Mouse (Mus musculus) heart, embryonic 11.5 days (tissue): ENCODE measurements around the gene Bcas3. TPM values are rescaled to one million over a fixed set of nuclear protein-coding genes. Genes with fewer than 3 reads are reported as not detected.
A peak's percentile ranks its signal among the peaks of the same experiment; 100 is the strongest.
"Not testable (repeated sequence)": the region's sequence is repeated elsewhere in the genome, so short reads cannot be mapped to it uniquely, and the experiment has no call there.

Experiments used
- ATAC-seq: fragments of 200-750 bp; cut with Nextera tagmentation; replicated peaks from 2 replicates; pipeline ENCODE4 v1.8.0; 2017; ENCODE audit warnings: moderate library complexity; ENCODE audit not compliant: insufficient number of reproducible peaks, low FRiP score, low TSS enrichment
- H3K27ac ChIP-seq: fragments of 300-500 bp; sonication (generic); 2 replicates; pipeline ENCODE4 v1.5.1; 2014; ENCODE audit warnings: mild to moderate bottlenecking, low read depth, low read length
- H3K27me3 ChIP-seq: fragments of 300-500 bp; sonication (generic); 2 replicates; pipeline ENCODE4 v1.6.1; 2014; ENCODE audit warnings: mild to moderate bottlenecking, low read length, mixed read lengths; ENCODE audit not compliant: control insufficient read depth, insufficient read depth
- H3K36me3 ChIP-seq: fragments of 300-500 bp; sonication (generic); 2 replicates; pipeline ENCODE4 v1.6.1; 2014; ENCODE audit warnings: mild to moderate bottlenecking, low read length, moderate library complexity, mixed read lengths; ENCODE audit not compliant: control insufficient read depth, insufficient read depth
- H3K4me1 ChIP-seq: fragments of 300-500 bp; sonication (generic); 2 replicates; pipeline ENCODE4 v1.6.1; 2014; ENCODE audit warnings: low read length; ENCODE audit not compliant: control insufficient read depth, insufficient read depth
- H3K4me2 ChIP-seq: fragments of 300-500 bp; sonication (generic); 2 replicates; pipeline ENCODE4 v1.6.1; 2014; ENCODE audit warnings: mild to moderate bottlenecking, moderate library complexity
- H3K4me3 ChIP-seq: fragments of 300-500 bp; sonication (generic); 2 replicates; pipeline ENCODE4 v1.5.1; 2014; ENCODE audit warnings: low read depth, low read length
- H3K9ac ChIP-seq: fragments of 300-500 bp; sonication (generic); 2 replicates; pipeline ENCODE4 v1.6.1; 2014; ENCODE audit warnings: mild to moderate bottlenecking, low read depth, low read length, moderate library complexity
- H3K9me3 ChIP-seq: fragments of 300-500 bp; sonication (generic); replicated peaks from 2 replicates; pipeline ENCODE4 v1.6.1; 2016; ENCODE audit warnings: low read length; ENCODE audit not compliant: control insufficient read depth
- WGBS: fragments of 180-500 bp; shearing (Covaris S2); extraction: QIAGEN DNeasy Blood & Tissue Kit; methylation state at CpG from one replicate; pipeline ENCODE4 v1.1.7; 2014; ENCODE audit not compliant: insufficient replicate concordance; 5-methylcytosine and 5-hydroxymethylcytosine counted together
- polyA plus RNA-seq: library from polyadenylated mRNA; unstranded; fragments of >200 nt; fragmentation: Nextera tagmentation; extraction: Ambion mirVana; gene quantifications from 2 replicates; pipeline ENCODE4 v1.2.1, GENCODE M21; 2014

Gene Bcas3
- polyA plus RNA-seq, 1 experiment from 2014 or later = 22.8 TPM

DNA sequence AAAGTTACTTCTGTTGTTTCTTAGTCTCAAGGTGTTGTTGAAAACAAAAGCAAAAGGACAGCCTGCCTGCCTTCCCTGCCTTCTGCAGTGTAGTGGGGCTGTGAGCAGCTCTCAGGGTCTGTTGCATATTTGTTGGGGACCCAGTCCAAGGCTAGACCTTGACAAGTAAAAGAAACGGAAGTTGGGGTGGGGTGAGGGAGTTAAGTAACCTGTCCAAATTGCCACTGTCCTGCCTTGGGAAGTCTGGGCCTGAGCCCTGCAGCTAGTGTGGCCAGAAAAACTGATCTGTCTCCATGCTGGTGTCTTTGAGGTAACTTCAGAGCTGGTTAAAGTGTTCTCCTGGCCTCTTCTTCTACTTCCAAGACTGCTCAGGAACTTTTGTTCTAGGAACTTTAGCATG, 354.5 kb downstream of the Bcas3 start:
- Histone ChIP-seq H3K9ac (no peak overlapping the region), H3K27me3 (0 out of 2 replicates have a peak, but pooled peaks cover 2% of the 10 kb centered on the region), H3K36me3 (no peaks in the 10 kb centered on the region), H3K4me2 (no peak overlapping the region), H3K27ac (no peak overlapping the region), H3K9me3 (no peaks in the 10 kb centered on the region), H3K4me3 (no peak overlapping the region), H3K4me1 (no peaks in the 10 kb centered on the region)
- WGBS = 79% methylated on average over 1 of the region's 1 CpGs
- no peak for ATAC-seq

DNA sequence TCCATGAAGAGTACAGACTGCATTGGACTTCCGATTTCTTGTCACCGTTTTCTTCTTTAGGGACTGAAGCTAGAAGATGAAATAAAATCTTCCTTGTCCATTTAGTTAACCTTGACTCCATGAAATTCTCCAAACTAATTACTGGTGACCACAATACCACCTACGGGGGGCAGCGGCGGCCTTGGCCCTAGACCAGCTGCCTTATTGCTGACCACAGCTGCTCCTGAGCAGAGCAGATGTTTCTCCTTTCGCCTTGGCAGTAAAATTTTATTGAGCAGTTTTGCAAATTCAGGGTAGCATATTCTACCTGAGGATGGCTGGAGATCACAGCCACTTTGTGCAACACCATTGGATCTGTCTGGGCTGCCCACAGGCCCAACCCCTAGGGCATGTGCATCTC, 356.2 kb downstream of the Bcas3 start:
- Histone ChIP-seq H3K4me1 (peaks cover 8% of the 10 kb centered on the region), H3K27ac (no peak overlapping the region), H3K9ac (no peak overlapping the region), H3K4me2 (no peak overlapping the region), H3K4me3 (no peak overlapping the region), H3K36me3 (no peaks in the 10 kb centered on the region), H3K27me3 (0 out of 2 replicates have a peak, but pooled peaks cover 2% of the 10 kb centered on the region), H3K9me3 (no peaks in the 10 kb centered on the region)
- no peak for ATAC-seq
- WGBS = 79% methylated on average over 6 of the region's 6 CpGs

DNA sequence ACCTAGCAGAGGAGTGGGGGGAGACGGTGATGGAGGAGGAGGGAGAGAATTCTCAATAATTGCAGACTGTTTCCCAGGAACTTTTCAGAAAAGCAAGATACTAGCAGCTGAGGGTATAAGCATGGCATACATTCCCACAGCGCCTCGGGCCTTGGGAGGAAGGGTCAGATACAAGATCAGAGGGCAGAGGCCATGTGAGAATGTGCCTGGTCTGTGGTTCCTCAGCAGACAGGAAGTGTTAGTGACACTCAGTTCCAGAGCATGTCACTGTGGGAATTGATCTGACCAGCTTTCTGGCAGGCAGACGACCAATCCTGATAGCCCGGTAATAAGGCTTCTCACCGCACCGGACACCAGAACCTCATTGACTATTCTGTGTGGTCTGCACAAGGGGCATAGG, 357.2 kb downstream of the Bcas3 start:
- Histone ChIP-seq H3K36me3 (no peaks in the 10 kb centered on the region), H3K9me3 (no peaks in the 10 kb centered on the region), H3K4me3 (no peak overlapping the region), H3K4me2 (no peak overlapping the region), H3K4me1 (peaks cover 8% of the 10 kb centered on the region), H3K27ac (no peak overlapping the region), H3K27me3 (0 out of 2 replicates have a peak, but pooled peaks cover 2% of the 10 kb centered on the region), H3K9ac (no peak overlapping the region)
- WGBS = 55% methylated on average over 7 of the region's 7 CpGs
- no peak for ATAC-seq

DNA sequence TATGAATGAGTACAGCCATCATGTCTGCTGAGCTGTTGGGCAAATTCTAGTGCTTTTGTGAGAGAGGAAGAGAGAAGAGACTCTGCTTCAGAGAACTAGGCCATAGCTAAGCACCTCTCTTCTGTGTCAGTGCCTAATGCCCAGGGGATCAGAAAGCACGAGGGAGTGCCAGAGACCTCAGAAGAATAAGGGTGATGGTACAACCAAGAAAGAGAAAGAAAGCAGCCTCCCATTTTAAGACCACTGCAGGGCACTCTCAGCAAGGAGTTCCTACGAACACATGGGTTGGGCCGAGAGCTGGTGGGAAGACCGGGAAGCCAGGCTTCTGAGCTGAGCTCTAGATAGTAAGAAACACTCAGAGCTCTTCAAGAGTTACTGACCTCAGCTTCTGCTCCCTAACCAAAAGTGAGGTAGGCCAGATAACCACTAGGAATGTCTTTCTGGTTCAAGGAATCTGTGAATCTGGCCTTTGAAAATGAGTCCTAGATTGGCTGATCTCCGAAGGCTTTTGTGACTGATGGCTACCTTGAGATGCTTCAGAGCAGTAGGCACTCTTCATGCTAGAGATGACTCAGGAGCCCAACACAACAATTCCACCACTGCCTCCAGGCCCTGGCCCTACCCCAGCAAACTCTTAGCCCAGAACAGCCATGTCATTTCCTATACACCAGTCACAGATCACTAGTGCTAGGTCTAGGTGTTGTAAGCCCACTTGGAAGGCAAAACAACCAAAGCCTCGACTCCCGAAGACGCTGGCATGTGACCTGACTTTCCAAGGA, 359.2 kb downstream of the Bcas3 start:
- WGBS = 85% methylated on average over 8 of the region's 8 CpGs
- Histone ChIP-seq H3K9me3 (no peaks in the 10 kb centered on the region), H3K36me3 (no peaks in the 10 kb centered on the region), H3K4me3 (no peak overlapping the region), H3K27me3 (0 out of 2 replicates have a peak, but pooled peaks cover 2% of the 10 kb centered on the region), H3K4me1 (peaks cover 8% of the 10 kb centered on the region), H3K27ac (no peak overlapping the region), H3K4me2 (no peak overlapping the region), H3K9ac (no peak overlapping the region)
- no peak for ATAC-seq

DNA sequence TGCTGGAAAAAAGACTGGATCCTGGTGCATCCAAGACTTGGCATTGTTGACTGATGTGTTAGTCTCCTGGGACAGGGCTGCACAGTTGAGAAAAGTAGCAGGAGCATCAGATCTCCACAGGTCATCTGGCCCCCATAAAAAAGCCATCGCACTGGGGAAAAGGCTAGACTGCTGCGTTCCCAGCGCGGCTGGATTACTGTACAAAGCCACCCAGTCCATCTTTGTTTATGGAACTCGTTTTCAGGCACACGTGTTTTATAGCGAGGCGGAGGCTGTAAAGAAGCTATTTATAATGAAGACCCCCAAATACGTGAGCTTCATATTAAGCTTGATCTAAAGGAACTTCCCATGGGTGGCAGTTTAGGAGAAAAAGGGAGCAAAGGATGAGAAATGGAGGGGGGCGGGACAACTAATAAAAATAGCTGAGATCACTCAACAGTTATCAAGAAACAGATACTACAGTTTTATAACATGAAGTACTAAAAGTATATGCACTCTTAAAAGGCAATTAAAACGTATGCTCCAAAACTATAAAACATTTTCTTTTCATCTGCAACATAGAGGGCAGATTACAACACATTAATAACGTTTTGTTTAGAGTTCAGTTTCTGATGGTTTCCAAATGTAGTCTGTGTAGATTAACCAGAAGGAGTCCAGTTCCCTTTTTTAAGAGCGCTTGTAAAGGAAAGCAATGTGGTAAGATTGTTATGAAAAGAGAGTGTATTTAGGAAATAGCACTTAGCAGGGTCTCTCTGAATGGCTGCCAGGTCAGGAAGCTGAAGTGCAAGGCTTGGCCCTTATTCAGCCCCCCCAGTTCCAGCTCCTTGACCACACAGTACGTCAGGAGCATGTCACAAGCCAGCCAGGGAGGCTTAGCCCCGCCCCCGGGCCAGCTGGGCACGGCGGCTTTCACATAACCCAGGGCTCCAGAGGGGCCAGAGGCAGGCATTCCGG, 360.2 kb downstream of the Bcas3 start:
- ATAC-seq = no peak
- H3K27ac ChIP-seq = no peak overlapping the region
- peak overlapping the region; percentile 42 for H3K4me2 ChIP-seq
- 0 out of 2 replicates have a peak, but pooled peaks cover 2% of the 10 kb centered on the region for H3K27me3 ChIP-seq
- peaks cover 8% of the 10 kb centered on the region for H3K4me1 ChIP-seq
- no peak overlapping the region for H3K4me3 ChIP-seq
- no peak overlapping the region for H3K9ac ChIP-seq
- H3K36me3 ChIP-seq = no peaks in the 10 kb centered on the region
- no peaks in the 10 kb centered on the region for H3K9me3 ChIP-seq
- 54% methylated on average over 19 of the region's 19 CpGs for WGBS

DNA sequence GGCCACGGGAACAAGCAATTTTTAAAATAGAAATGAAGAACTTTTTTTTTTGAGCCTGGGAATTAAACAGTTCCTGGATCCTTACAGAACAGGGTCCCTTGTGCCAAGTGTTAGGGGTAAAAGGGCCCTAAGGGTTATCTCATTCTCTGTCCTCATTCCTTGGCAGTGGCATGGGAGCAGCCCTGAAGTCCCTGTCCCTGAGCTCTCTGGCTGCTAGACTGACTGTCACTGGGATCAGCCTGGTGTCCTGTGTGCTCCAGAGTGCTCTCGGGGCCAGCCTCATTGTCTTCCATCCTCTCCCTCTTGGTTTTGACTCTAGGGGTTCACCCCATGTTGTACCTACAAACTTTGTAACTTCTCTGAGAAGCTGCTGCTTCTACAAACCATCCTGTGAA, 360.8 kb downstream of the Bcas3 start:
- Histone ChIP-seq H3K9me3 (no peaks in the 10 kb centered on the region), H3K36me3 (no peaks in the 10 kb centered on the region), H3K4me2 (peak overlapping the region; percentile 42), H3K9ac (no peak overlapping the region), H3K27ac (no peak overlapping the region), H3K27me3 (0 out of 2 replicates have a peak, but pooled peaks cover 2% of the 10 kb centered on the region), H3K4me1 (peaks cover 8% of the 10 kb centered on the region), H3K4me3 (no peak overlapping the region)
- no peak for ATAC-seq
- WGBS = 25% methylated on average over 2 of the region's 2 CpGs

DNA sequence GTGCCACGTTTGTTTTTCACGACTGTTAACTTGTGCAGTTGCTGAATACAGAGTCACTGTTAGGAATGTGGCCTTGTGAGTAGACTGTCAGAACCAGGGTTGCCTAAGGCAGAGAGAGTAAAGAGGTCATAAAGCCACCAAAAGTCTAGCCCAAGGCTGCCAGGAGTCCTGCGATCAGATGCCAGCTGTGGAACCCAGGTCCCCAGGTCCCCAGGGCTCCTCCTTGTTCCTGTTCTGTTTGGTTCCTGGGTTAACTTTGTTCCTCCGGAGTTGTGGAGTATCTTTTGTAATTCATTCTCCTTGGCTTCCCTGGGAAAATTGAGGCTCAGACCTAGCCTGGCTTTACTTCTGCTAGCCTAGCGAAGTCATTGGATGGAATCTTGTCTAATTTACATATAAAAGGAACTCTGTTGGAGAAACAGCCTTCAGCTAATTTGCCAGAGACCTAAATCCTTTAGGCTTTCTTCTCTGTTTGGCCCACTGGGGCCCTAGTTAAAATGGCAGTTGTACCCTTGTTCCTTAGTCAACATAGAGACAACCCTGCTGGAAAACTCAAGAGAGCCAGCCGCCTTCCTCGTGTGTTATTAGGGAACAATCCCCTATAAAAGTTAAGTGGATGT, 361.5 kb downstream of the Bcas3 start:
- H3K4me1 ChIP-seq = peaks cover 13% of the 10 kb centered on the region
- no peak for ATAC-seq
- no peak overlapping the region for H3K9ac ChIP-seq
- no peak overlapping the region for H3K4me3 ChIP-seq
- no peak overlapping the region for H3K27ac ChIP-seq
- no peaks in the 10 kb centered on the region for H3K27me3 ChIP-seq
- no peak overlapping the region for H3K4me2 ChIP-seq
- no peaks in the 10 kb centered on the region for H3K36me3 ChIP-seq
- 34% methylated on average over 7 of the region's 7 CpGs for WGBS
- H3K9me3 ChIP-seq = no peaks in the 10 kb centered on the region

DNA sequence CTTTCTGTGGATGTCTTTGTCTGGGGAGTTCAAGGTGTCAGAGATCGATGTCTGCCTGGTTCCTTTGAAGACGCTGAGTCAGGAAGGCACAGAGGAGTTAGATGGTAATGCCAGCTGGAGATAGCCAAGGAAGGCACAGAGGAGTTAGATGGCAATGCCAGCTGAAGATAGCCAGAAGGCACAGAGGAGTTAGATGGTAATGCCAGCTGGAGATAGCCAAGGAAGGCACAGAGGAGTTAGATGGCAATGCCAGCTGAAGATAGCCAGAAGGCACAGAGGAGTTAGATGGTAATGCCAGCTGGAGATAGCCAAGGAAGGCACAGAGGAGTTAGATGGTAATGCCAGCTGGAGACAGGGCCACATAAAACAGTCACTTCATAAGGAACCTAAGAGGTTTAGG, 363.8 kb downstream of the Bcas3 start:
- not testable (repeated sequence) for H3K27ac ChIP-seq, H3K36me3 ChIP-seq, H3K9ac ChIP-seq, ATAC-seq, H3K4me2 ChIP-seq, H3K4me3 ChIP-seq, H3K9me3 ChIP-seq, H3K27me3 ChIP-seq
- WGBS = 85% methylated on average over 2 of the region's 2 CpGs
- peaks cover 25% of the 10 kb centered on the region for H3K4me1 ChIP-seq
